Mouse (Mus musculus) midbrain, embryonic 13.5 days (tissue): ENCODE measurements around the gene Zfp87. TPM values are rescaled to one million over a fixed set of nuclear protein-coding genes. Genes with fewer than 3 reads are reported as not detected.

Experiments used
- ATAC-seq: fragments of 200-750 bp; cut with Nextera tagmentation; 2 replicates; pipeline ENCODE4 v1.8.0; 2017; ENCODE audit warnings: mild to moderate bottlenecking, moderate TSS enrichment, moderate library complexity
- H3K27ac ChIP-seq: fragments of 300-500 bp; sonication (generic); 2 replicates; pipeline ENCODE4 v1.5.1; 2015; ENCODE audit warnings: inconsistent platforms, mild to moderate bottlenecking, moderate library complexity
- H3K27me3 ChIP-seq: fragments of 300-500 bp; sonication (generic); 2 replicates; pipeline ENCODE4 v1.6.1; 2015; ENCODE audit warnings: mild to moderate bottlenecking, inconsistent platforms
- H3K36me3 ChIP-seq: fragments of 300-500 bp; sonication (generic); 2 replicates; pipeline ENCODE4 v1.6.1; 2015; ENCODE audit warnings: mild to moderate bottlenecking, inconsistent platforms
- H3K4me1 ChIP-seq: fragments of 300-500 bp; sonication (generic); replicated peaks from 2 replicates; pipeline ENCODE4 v1.6.1; 2015; ENCODE audit warnings: inconsistent platforms
- H3K4me2 ChIP-seq: fragments of 300-500 bp; sonication (generic); replicated peaks from 2 replicates; pipeline ENCODE4 v1.6.1; 2015; ENCODE audit warnings: moderate library complexity, mild to moderate bottlenecking, inconsistent platforms
- H3K4me3 ChIP-seq: fragments of 300-500 bp; sonication (generic); replicated peaks from 2 replicates; pipeline ENCODE4 v1.5.1; 2015; ENCODE audit warnings: mild to moderate bottlenecking, inconsistent platforms
- H3K9ac ChIP-seq: fragments of 300-500 bp; sonication (generic); replicated peaks from 2 replicates; pipeline ENCODE4 v1.6.1; 2015; ENCODE audit warnings: mild to moderate bottlenecking, inconsistent platforms
- H3K9me3 ChIP-seq: fragments of 300-500 bp; sonication (generic); 2 replicates; pipeline ENCODE4 v1.6.1; 2016; ENCODE audit warnings: mild to moderate bottlenecking, inconsistent platforms
- WGBS: fragments of 180-500 bp; shearing (Covaris S2); methylation state at CpG from one replicate; pipeline ENCODE4 v1.1.7; 2015; 5-methylcytosine and 5-hydroxymethylcytosine counted together
- polyA plus RNA-seq: library from polyadenylated mRNA; unstranded; fragments of >200 nt; fragmentation: Nextera tagmentation; extraction: Ambion mirVana; gene quantifications from 2 replicates; pipeline ENCODE4 v1.2.1, GENCODE M21; 2015

Zfp87 gene
- polyA plus RNA-seq, 1 experiment from 2014 or later: 38.7 TPM

GRCm38 (mm10) chr13:67483625-67484423 is 42.2 kb downstream of the Zfp87 start, which contains the start of gene Zfp874b:
Gene Zfp874b, minus strand, starts transcription at chr13:67484258.
- Histone ChIP-seq H3K4me3 (peak within 1 kb of the TSS; percentile 51), H3K27me3 (no peaks in the 10 kb centered on the region), H3K9me3 (no peaks in the 10 kb centered on the region), H3K36me3 (peaks cover 11% of the 10 kb centered on the region), H3K4me1 (peaks cover 7% of the 10 kb centered on the region), H3K27ac (no peak within 1 kb of the TSS), H3K9ac (peak within 1 kb of the TSS; percentile 63), H3K4me2 (peak within 1 kb of the TSS; percentile 68)
- peak; percentile 96 for ATAC-seq
- 7% methylated on average over 20 of the region's 20 CpGs for WGBS

GRCm38 (mm10) chr13:67481528-67481927 is 44.4 kb downstream of the Zfp87 start:
- peaks cover 7% of the 10 kb centered on the region for H3K4me1 ChIP-seq
- 71% methylated on average over 4 of the region's 4 CpGs for WGBS
- 0 out of 2 replicates have a peak, but pooled peaks cover 2% of the 10 kb centered on the region for H3K36me3 ChIP-seq
- H3K4me2 ChIP-seq: no peak overlapping the region
- no peak overlapping the region for H3K27ac ChIP-seq
- no peak for ATAC-seq
- H3K9ac ChIP-seq: no peak overlapping the region
- H3K4me3 ChIP-seq: no peak overlapping the region
- no peaks in the 10 kb centered on the region for H3K27me3 ChIP-seq
- H3K9me3 ChIP-seq: no peaks in the 10 kb centered on the region

DNA sequence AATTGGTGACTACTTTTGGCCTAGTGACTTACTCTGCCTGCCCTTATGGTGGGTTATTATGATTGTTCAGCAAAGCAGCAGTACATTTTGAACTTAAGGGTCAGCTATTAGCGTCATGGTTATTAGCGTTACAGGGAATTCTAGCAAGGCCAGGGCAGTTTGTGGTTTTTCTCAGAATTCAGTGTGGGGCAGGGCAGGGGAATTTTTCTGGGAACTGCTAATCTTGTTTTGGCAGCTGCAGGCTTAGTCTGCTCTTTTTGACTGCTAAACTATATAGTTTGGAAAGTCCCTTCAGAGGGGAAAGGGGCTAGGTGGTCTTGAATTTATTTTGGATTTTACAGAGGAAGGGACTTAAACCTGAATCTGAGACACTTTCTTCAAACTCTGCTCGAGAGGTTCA is 56.7 kb downstream of the Zfp87 start:
- Histone ChIP-seq H3K27ac (no peak overlapping the region), H3K9ac (no peak overlapping the region), H3K4me2 (no peak overlapping the region), H3K4me3 (no peak overlapping the region), H3K9me3 (0 out of 2 replicates have a peak, but pooled peaks cover 2% of the 10 kb centered on the region), H3K36me3 (peaks cover 12% of the 10 kb centered on the region), H3K27me3 (no peaks in the 10 kb centered on the region), H3K4me1 (no peaks in the 10 kb centered on the region)
- no peak for ATAC-seq
- WGBS: 88% methylated on average over 3 of the region's 3 CpGs

Other genes with a start within 250 kb of the Zfp87 start
- gene Zfp458, start 247.7 kb downstream of the Zfp87 start, polyA plus RNA-seq: 5.3 and 5.5 TPM in 2 replicates
- 1.5 and 1.6 TPM in 2 replicates for gene Zfp457, start 219.7 kb downstream of the Zfp87 start, polyA plus RNA-seq
- 1.4 and 1.7 TPM in 2 replicates for gene Zfp595, start 193.6 kb downstream of the Zfp87 start, polyA plus RNA-seq
- gene Gm28044, start 165.6 kb downstream of the Zfp87 start, polyA plus RNA-seq: not detected in 2 replicates
- 0.61 and 0.79 TPM in 2 replicates for gene Zfp953, start 165.6 kb downstream of the Zfp87 start, polyA plus RNA-seq
- gene Gm28041, start 150.4 kb downstream of the Zfp87 start, polyA plus RNA-seq: 0.44 TPM in 1 of 2 replicates, not detected in the other
- gene Zfp456, start 150.4 kb downstream of the Zfp87 start, polyA plus RNA-seq: 0.52 and 1.0 TPM in 2 replicates
- 4.0 and 5.2 TPM in 2 replicates for gene Zfp429, start 126.4 kb downstream of the Zfp87 start, polyA plus RNA-seq
- 0.58 and 0.86 TPM in 2 replicates for gene Zfp459, start 104.8 kb downstream of the Zfp87 start, polyA plus RNA-seq
- gene Zfp874a, start 74.6 kb downstream of the Zfp87 start, polyA plus RNA-seq: 5.2 and 7.3 TPM in 2 replicates
- gene Zfp874b, start 41.9 kb downstream of the Zfp87 start, polyA plus RNA-seq: 2.3 and 2.4 TPM in 2 replicates
- gene Zfp58, start 25.6 kb downstream of the Zfp87 start, polyA plus RNA-seq: 15.1 and 16.0 TPM in 2 replicates
- not detected in 2 replicates for gene Gm26965, start within 50 bp of the Zfp87 start, polyA plus RNA-seq
- gene Zfp748, start 27.7 kb upstream of the Zfp87 start, polyA plus RNA-seq: 16.2 and 17.1 TPM in 2 replicates
- 4.5 and 4.6 TPM in 2 replicates for gene Zfp729b, start 83.5 kb upstream of the Zfp87 start, polyA plus RNA-seq
- not detected in 2 replicates for gene Gm49345, start 111.6 kb upstream of the Zfp87 start, polyA plus RNA-seq
- gene Zfp729a, start 111.6 kb upstream of the Zfp87 start, polyA plus RNA-seq: 3.3 and 3.7 TPM in 2 replicates
- 15.4 and 18.3 TPM in 2 replicates for gene Zfp738, start 160.9 kb upstream of the Zfp87 start, polyA plus RNA-seq
- 9.8 and 10.3 TPM in 2 replicates for gene Zfp65, start 203.0 kb upstream of the Zfp87 start, polyA plus RNA-seq
- gene Zfp85, start 229.1 kb upstream of the Zfp87 start, polyA plus RNA-seq: 8.0 and 8.7 TPM in 2 replicates